Mouse (Mus musculus) liver, embryonic 16.5 days (tissue): Measurements from ENCODE around the gene Olfr464. TPM values are rescaled to one million over a fixed set of nuclear protein-coding genes. Genes with fewer than 3 reads are reported as not detected.

ENCODE experiments used
- ATAC-seq: fragments of 200-750 bp; cut with Nextera tagmentation; 2 replicates; pipeline ENCODE4 v1.8.0; 2017; ENCODE audit warnings: low read depth, mild to moderate bottlenecking, moderate number of reproducible peaks, moderate library complexity
- H3K27ac ChIP-seq: fragments of 300-500 bp; sonication (generic); 2 replicates; pipeline ENCODE4 v1.5.1; 2014; ENCODE audit warnings: mild to moderate bottlenecking, low read length
- H3K27me3 ChIP-seq: fragments of 300-500 bp; sonication (generic); 2 replicates; pipeline ENCODE4 v1.6.1; 2014; ENCODE audit warnings: low read depth, low read length, mixed read lengths; ENCODE audit not compliant: control insufficient read depth, insufficient read depth
- H3K36me3 ChIP-seq: fragments of 300-500 bp; sonication (generic); 2 replicates; pipeline ENCODE4 v1.6.1; 2014; ENCODE audit warnings: mild to moderate bottlenecking; ENCODE audit not compliant: control insufficient read depth, insufficient read depth
- H3K4me1 ChIP-seq: fragments of 300-500 bp; sonication (generic); 2 replicates; pipeline ENCODE4 v1.6.1; 2014; ENCODE audit warnings: low read depth, low read length, mixed read lengths; ENCODE audit not compliant: control insufficient read depth
- H3K4me2 ChIP-seq: fragments of 300-500 bp; sonication (generic); 2 replicates; pipeline ENCODE4 v1.6.1; 2014; ENCODE audit warnings: low read depth, low read length, mixed read lengths
- H3K4me3 ChIP-seq: fragments of 300-500 bp; sonication (generic); 2 replicates; pipeline ENCODE4 v1.5.1; 2014; ENCODE audit warnings: low read depth, mild to moderate bottlenecking, low read length
- H3K9ac ChIP-seq: fragments of 300-500 bp; sonication (generic); 2 replicates; pipeline ENCODE4 v1.6.1; 2014; ENCODE audit warnings: low read depth, low read length
- H3K9me3 ChIP-seq: fragments of 300-500 bp; sonication (generic); replicated peaks from 2 replicates; pipeline ENCODE4 v1.6.1; 2016; ENCODE audit warnings: low read length; ENCODE audit not compliant: control insufficient read depth
- WGBS: fragments of 180-500 bp; shearing (Covaris S2); extraction: QIAGEN DNeasy Blood & Tissue Kit; methylation state at CpG from one replicate; pipeline ENCODE4 v1.1.7; 2014; ENCODE audit not compliant: insufficient replicate concordance; 5-methylcytosine and 5-hydroxymethylcytosine counted together
- polyA plus RNA-seq: library from polyadenylated mRNA; unstranded; fragments of >200 nt; fragmentation: Nextera tagmentation; extraction: Ambion mirVana; gene quantifications from 2 replicates; pipeline ENCODE4 v1.2.1, GENCODE M21; 2015

Olfr464 gene
- polyA plus RNA-seq, 1 experiment from 2014 or later, result not detected

- Histone ChIP-seq H3K4me1 (no peaks in the 10 kb centered on the region), H3K36me3 (no peaks in the 10 kb centered on the region), H3K9me3 (no peaks in the 10 kb centered on the region), H3K4me3 (no peak overlapping the region), H3K27me3 (no peaks in the 10 kb centered on the region), H3K9ac (no peak overlapping the region), H3K27ac (no peak overlapping the region), H3K4me2 (no peak overlapping the region)
- ATAC-seq, result no peak
- 43% methylated on average over 2 of the region's 2 CpGs for WGBS
Observed at GRCm38 (mm10) chr11:87933731-87934130, 13.0 kb upstream of the Olfr464 start.

- no peaks in the 10 kb centered on the region for H3K9me3 ChIP-seq
- H3K4me2 ChIP-seq, result no peak overlapping the region
- H3K4me1 ChIP-seq, result no peaks in the 10 kb centered on the region
- H3K4me3 ChIP-seq, result no peak overlapping the region
- no peak overlapping the region for H3K27ac ChIP-seq
- no peak for ATAC-seq
- H3K27me3 ChIP-seq, result no peaks in the 10 kb centered on the region
- H3K9ac ChIP-seq, result no peak overlapping the region
- 66% methylated on average over 2 of the region's 2 CpGs for WGBS
- H3K36me3 ChIP-seq, result no peaks in the 10 kb centered on the region
Observed at GRCm38 (mm10) chr11:87930348-87930747, 9.6 kb upstream of the Olfr464 start.

- Histone ChIP-seq H3K27ac (no peak overlapping the region), H3K4me3 (no peak overlapping the region), H3K27me3 (no peaks in the 10 kb centered on the region), H3K4me2 (no peak overlapping the region), H3K9me3 (no peaks in the 10 kb centered on the region), H3K36me3 (no peaks in the 10 kb centered on the region), H3K9ac (no peak overlapping the region), H3K4me1 (no peaks in the 10 kb centered on the region)
- ATAC-seq, result no peak
- WGBS, result 49% methylated on average over 2 of the region's 2 CpGs
Observed at GRCm38 (mm10) chr11:87920301-87920700, 466 bp downstream of the Olfr464 start.

GRCm38 (mm10) chr11:87916005-87916404 is 4.8 kb downstream of the Olfr464 start:
- Histone ChIP-seq H3K4me3 (no peak overlapping the region), H3K9me3 (no peaks in the 10 kb centered on the region), H3K4me1 (no peaks in the 10 kb centered on the region), H3K9ac (no peak overlapping the region), H3K36me3 (no peaks in the 10 kb centered on the region), H3K27ac (no peak overlapping the region), H3K4me2 (no peak overlapping the region), H3K27me3 (no peaks in the 10 kb centered on the region)
- WGBS, result 70% methylated on average over 1 of the region's 1 CpGs
- ATAC-seq, result no peak

GRCm38 (mm10) chr11:87904331-87904730 is 16.4 kb downstream of the Olfr464 start:
- Histone ChIP-seq H3K4me3 (no peak overlapping the region), H3K36me3 (no peaks in the 10 kb centered on the region), H3K27me3 (no peaks in the 10 kb centered on the region), H3K9me3 (no peaks in the 10 kb centered on the region), H3K4me2 (no peak overlapping the region), H3K9ac (no peak overlapping the region), H3K4me1 (no peaks in the 10 kb centered on the region), H3K27ac (no peak overlapping the region)
- WGBS, result 51% methylated on average over 3 of the region's 3 CpGs
- no peak for ATAC-seq

- Histone ChIP-seq H3K9me3 (no peaks in the 10 kb centered on the region), H3K27ac (no peak within 1 kb of the TSS), H3K27me3 (no peaks in the 10 kb centered on the region), H3K4me1 (no peaks in the 10 kb centered on the region), H3K4me2 (no peak within 1 kb of the TSS), H3K9ac (no peak within 1 kb of the TSS), H3K36me3 (no peaks in the 10 kb centered on the region), H3K4me3 (no peak within 1 kb of the TSS)
- ATAC-seq, result no peak
Observed at GRCm38 (mm10) chr11:87897287-87897686, 23.5 kb downstream of the Olfr464 start, which contains the start of gene Olfr463. Olfr463 (minus strand) TSS chr11:87897387.

GRCm38 (mm10) chr11:87892168-87892567 is 28.6 kb downstream of the Olfr464 start, which contains the start of gene Olfr462:
Olfr462 (minus strand) TSS chr11:87892268.
- WGBS, result 60% methylated on average over 6 of the region's 6 CpGs

GRCm38 (mm10) chr11:87884856-87885255 is 35.9 kb downstream of the Olfr464 start:
- H3K9me3 ChIP-seq, result no peaks in the 10 kb centered on the region
- no peaks in the 10 kb centered on the region for H3K4me1 ChIP-seq
- H3K9ac ChIP-seq, result no peak overlapping the region
- H3K27ac ChIP-seq, result no peak overlapping the region
- ATAC-seq, result no peak
- no peak overlapping the region for H3K4me3 ChIP-seq
- no peaks in the 10 kb centered on the region for H3K27me3 ChIP-seq
- no peaks in the 10 kb centered on the region for H3K36me3 ChIP-seq
- H3K4me2 ChIP-seq, result no peak overlapping the region
- WGBS, result 57% methylated on average over 5 of the region's 5 CpGs

More at GRCm38 (mm10) chr11:87892168-87892567, 28.6 kb downstream of the Olfr464 start, which contains the start of gene Olfr462:
- no peaks in the 10 kb centered on the region for H3K9me3 ChIP-seq
- H3K36me3 ChIP-seq, result no peaks in the 10 kb centered on the region
- H3K4me1 ChIP-seq, result no peaks in the 10 kb centered on the region
- H3K4me3 ChIP-seq, result no peak within 1 kb of the TSS
- H3K27ac ChIP-seq, result no peak within 1 kb of the TSS
- H3K4me2 ChIP-seq, result no peak within 1 kb of the TSS
- ATAC-seq, result no peak
- H3K9ac ChIP-seq, result no peak within 1 kb of the TSS
- no peaks in the 10 kb centered on the region for H3K27me3 ChIP-seq

GRCm38 (mm10) chr11:87883493-87883892 is 37.3 kb downstream of the Olfr464 start:
- no peak overlapping the region for H3K9ac ChIP-seq
- no peaks in the 10 kb centered on the region for H3K9me3 ChIP-seq
- H3K27me3 ChIP-seq, result no peaks in the 10 kb centered on the region
- no peaks in the 10 kb centered on the region for H3K36me3 ChIP-seq
- no peak overlapping the region for H3K27ac ChIP-seq
- no peak overlapping the region for H3K4me2 ChIP-seq
- H3K4me3 ChIP-seq, result no peak overlapping the region
- no peaks in the 10 kb centered on the region for H3K4me1 ChIP-seq
- 31% methylated on average over 5 of the region's 5 CpGs for WGBS
- no peak for ATAC-seq
